Comparison of ENCODE assay signal across 7 mouse cellular contexts in the genomic region with DNA sequence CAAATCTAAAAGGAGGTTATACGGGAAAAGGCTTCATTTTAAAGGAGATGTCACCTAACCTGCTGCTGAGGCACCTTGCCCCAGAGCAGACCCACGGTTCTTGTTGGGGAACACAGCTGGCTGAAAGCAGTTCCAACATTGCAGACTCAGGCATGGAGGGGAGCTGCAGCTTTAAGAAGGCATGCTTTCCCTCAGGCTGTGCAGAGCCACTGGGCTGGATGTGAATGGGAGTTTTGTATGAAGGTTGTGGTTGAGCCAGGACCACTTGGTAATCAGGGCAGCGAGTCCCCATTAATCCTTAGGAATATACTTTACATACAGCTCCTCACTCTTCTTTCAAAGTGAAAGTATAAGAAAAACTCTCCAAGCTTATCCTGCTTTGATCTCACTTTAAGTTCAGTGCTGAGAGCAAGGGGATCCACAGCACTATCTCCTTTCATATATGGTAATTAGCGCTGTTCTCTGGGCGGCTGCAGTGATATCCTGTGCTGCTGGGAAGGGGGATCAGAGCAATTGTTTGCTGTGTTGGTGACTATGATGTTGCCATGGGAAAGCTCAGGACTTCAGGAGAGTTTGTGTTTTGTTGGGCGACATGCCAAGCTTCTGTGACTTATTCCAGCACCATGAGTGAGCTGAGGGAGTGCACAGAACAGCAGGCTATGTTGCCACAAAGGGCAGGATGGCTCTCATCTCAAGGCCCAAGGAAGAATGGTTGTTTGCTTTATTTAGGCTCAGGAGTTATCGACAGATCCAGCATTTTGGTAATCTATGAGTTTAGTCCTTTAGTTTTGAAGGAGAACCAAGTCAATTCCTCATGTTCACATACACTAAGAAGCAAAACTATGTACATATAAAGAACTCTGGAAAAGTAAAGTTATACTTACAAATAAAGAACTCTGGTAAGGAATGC. TPM values are rescaled to one million over a fixed set of nuclear protein-coding genes. Genes with fewer than 3 reads are reported as not detected.
DNase-seq lines count a peak whose midpoint lies in the region; ATAC-seq and TF ChIP-seq lines count a peak whose summit lies in the region.

No protein-coding gene starts in this region.

- TF ChIP-seq CTCF in left cerebral cortex, adult 2 months (IDR thresholded peaks at IDR 0.05): no peak

- ATAC-seq in inflammation-experienced regulatory T-cells, adult 6 months: peak; percentile 92

- H3K9me3 ChIP-seq in midbrain, embryonic 10.5 days (replicated peaks): no peaks in the 10 kb centered on the region

- no peaks in the 10 kb centered on the region for H3K27me3 ChIP-seq in midbrain, embryonic 10.5 days (ENCODE audit: low read depth, poor library complexity, severe bottlenecking)

- intact Hi-C loops in left cerebral cortex, adult 2 months (cut with DNase I): no loop called here

- H3K4me1 ChIP-seq in midbrain, embryonic 10.5 days: peaks cover 62% of the 10 kb centered on the region

- 16% methylated on average over 7 of the region's 7 CpGs for WGBS in midbrain, embryonic 10.5 days

- no peak overlapping the region for H3K4me3 ChIP-seq in left cerebral cortex, adult 2 months
- H3K4me3 ChIP-seq in midbrain, embryonic 10.5 days: peak overlapping the region; percentile 29; the same call in 1 of the 2 replicates

- H3K27ac ChIP-seq in left cerebral cortex, adult 2 months: peak overlapping the region; percentile 80
- peak overlapping the region; percentile 82 for H3K27ac ChIP-seq in midbrain, embryonic 10.5 days (replicated peaks)

- no peaks in the 10 kb centered on the region for H3K36me3 ChIP-seq in midbrain, embryonic 10.5 days

- DNase-seq in adrenal gland, postnatal 10 days: peak; percentile 80
- peak; percentile 77 for DNase-seq in embryo, embryonic 10.5 days (ENCODE audit: low spot score)
- DNase-seq in gastrocnemius, postnatal 25 days: peak; percentile 28
- peak; percentile 20 to 45 for DNase-seq in left cerebral cortex, adult 2 months (ENCODE audit: extremely low spot score in 1 of 2, low spot score in 2 of 2)
- DNase-seq in midbrain, embryonic 10.5 days (ENCODE audit: low spot score): peak; percentile 71
- peak; percentile 62 for DNase-seq in skeletal muscle tissue, adult 2 months (ENCODE audit: low read depth, low spot score)

RNA-seq across cellular contexts. Expression of gene Gm17571, which starts 21.3 kb away (rescaled TPM):
- not detected for total RNA-seq in adrenal gland, postnatal 10 days (2021)
- total RNA-seq in gastrocnemius, postnatal 25 days (2021): not detected
- not detected for polyA plus RNA-seq in inflammation-experienced regulatory T-cells, adult 6 months (2017; shearing (Covaris generic))
- total RNA-seq in left cerebral cortex, adult 2 months (2021): not detected
- not detected in 2 replicates for polyA plus RNA-seq in midbrain, embryonic 10.5 days (2016; fragmentation: Nextera tagmentation; extraction: Ambion mirVana)

Comparison
In these comparisons a context has a peak if more than half of its experiments do, and no peak if none do; other contexts are left out.
1. DNase-seq: peak in every context shown above with its lines; median percentile 80 in adrenal gland, postnatal 10 days; 77 in embryo, embryonic 10.5 days; 71 in midbrain, embryonic 10.5 days; 62 in skeletal muscle tissue, adult 2 months; 32 in left cerebral cortex, adult 2 months; 28 in gastrocnemius, postnatal 25 days.